Mouse (Mus musculus) embryonic fibroblast, embryonic 13.5 days (primary cell): ENCODE results near the gene Crisp3.

Source experiments
- CTCF ChIP-seq: IDR thresholded peaks from 2 replicates; pipeline ENCODE4 v1.5.1; 2011; ENCODE audit warnings: mild to moderate bottlenecking, control low read depth, low read length, moderate library complexity, borderline replicate concordance; ENCODE audit not compliant: insufficient read depth
- POLR2A ChIP-seq: IDR thresholded peaks from 2 replicates; pipeline ENCODE4 v1.6.1; 2011; ENCODE audit warnings: low read depth, mild to moderate bottlenecking, control low read depth, low read length, moderate library complexity

DNA sequence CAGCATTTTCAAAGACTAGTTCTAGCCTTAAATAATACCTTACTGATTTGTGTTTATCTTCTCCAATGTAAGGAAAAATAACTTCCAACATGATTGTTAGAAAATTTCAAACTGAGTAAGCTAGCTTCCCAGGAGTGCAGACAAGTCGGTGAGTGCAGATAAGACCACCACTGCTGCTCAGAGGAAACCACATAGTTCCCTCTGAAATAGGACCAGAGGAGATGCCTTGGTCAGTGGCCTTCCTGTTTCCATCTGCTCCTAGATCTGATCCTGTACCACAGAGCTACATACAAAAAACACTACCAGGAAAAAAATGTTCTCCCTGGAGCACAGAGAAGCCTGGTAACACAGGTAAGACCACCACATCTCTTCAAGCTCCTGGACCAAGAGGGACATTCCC is 10.4 kb upstream of the Crisp3 start:
- no peak for TF ChIP-seq CTCF
- TF ChIP-seq POLR2A: no peak
